Mouse (Mus musculus) lung, postnatal 10 days (tissue): Measurements from ENCODE around the gene Fam71d.
A peak's percentile ranks its signal among the peaks of the same experiment; 100 is the strongest.

Source experiments
- DNase-seq: peaks from one replicate; pipeline ENCODE4 v3.0.0; 2021

Gene Fam71d

GRCm38 (mm10) chr12:78691325-78691724 lies at the start of gene Fam71d:
Fam71d (plus strand) TSS chr12:78691535.
- DNase-seq = peak; percentile 9

GRCm38 (mm10) chr12:78643691-78644090 lies 47.6 kb upstream of the Fam71d start:
- no peak for DNase-seq

GRCm38 (mm10) chr12:78645282-78645681 lies 46.1 kb upstream of the Fam71d start:
- DNase-seq = no peak

GRCm38 (mm10) chr12:78659718-78660304 lies 31.5 kb upstream of the Fam71d start:
- DNase-seq = no peak

DNA sequence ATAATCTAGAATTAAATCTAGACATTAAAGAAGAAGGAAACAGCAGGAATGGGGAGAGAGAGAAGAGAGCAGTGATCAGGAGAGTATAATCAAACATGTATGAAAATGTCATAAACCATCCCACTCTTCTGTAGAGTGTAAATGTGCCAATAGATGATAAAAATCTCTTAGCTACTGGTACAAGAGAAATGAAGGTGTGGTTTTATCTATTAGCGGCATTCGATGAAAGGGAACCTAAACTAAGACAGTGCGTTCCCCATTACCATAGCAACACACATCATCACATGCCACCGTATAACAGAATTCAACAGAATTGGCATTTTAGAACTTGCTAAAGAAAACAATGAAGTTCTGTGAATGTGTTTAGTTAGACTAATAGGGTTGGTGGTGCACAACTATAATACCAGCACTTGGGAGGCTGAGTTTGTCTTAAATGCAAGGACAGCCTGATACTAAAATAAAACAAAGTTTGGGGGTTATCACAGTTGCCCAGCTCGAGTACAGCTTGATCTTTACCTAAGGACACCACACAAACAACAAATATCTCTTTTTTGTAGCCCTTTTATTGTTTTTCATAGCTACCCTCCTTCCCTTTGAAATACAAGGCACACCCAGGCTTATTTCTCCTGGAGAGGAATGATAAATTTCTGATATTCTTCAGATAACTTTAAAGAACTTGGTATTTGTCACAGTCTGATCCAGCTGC lies 13.1 kb upstream of the Fam71d start:
- no peak for DNase-seq

DNA sequence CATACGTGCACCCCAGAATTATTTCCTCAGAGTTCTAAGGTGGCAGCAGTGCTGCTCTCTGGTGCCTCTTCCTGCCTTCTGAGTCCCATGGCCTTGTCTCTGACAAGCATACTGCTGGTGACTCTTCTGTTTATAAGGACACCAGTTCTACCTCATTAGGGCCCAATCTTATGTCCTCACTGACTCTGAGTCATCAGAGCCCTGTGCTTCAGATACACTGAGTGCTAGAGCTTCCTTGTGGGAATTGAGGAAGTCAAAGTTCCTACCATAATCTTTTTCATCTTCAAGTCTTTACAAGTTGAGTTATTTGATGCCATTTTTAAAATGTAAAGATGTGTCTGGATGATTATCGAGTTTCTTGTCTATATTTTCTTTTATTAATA lies 12.5 kb upstream of the Fam71d start:
- no peak for DNase-seq

GRCm38 (mm10) chr12:78681048-78681447 lies 10.3 kb upstream of the Fam71d start:
- DNase-seq = no peak

- DNase-seq = no peak
These were observed 9.1 kb upstream of the Fam71d start for GRCm38 (mm10) chr12:78682279-78682678.

DNA sequence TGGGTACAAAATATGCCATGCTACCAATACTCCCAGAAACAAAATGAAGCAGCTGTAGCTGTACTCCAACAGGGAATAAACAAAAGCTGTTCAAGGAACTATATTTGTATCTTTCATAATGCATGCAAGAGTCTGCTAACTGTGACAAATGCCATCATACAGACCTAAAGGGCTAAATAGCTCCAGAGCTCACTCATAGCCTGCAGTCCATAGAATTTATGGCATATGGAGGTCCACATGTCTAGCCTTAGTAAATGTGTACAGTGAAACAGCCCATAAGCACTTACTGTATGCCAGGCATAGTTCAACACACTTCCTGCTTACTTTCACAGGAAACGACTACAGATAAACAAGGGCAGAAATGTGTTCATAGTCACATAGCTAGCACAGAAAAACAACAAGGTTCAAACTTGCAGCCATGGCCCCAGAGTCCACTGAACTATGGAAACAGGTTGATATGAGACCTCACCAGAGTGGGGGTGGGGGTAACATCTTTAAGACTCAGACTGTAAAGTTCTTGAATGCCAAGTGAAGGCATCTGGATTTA lies 5.6 kb upstream of the Fam71d start:
- DNase-seq = no peak

DNA sequence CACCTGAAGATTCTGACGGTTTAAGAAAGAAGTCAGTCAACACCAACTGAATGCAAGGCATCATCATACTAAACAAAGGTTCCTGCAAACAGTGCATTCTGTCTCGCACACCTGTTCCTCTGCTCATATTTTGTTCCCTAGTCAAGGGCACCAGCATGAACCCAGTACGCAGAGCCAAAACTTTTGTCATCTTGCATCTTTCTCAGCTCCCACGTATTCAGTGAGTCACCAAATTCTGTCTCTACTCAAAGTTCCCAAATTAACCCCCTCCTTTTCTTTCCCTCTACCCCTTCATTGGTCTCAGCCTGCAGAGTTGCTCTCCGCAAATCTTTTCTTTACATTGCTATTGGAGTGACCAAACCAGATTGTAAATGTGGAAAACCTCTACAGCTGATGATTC lies 2.5 kb upstream of the Fam71d start:
- no peak for DNase-seq

- no peak for DNase-seq
These were observed 1.9 kb downstream of the Fam71d start for GRCm38 (mm10) chr12:78693281-78693680.

DNA sequence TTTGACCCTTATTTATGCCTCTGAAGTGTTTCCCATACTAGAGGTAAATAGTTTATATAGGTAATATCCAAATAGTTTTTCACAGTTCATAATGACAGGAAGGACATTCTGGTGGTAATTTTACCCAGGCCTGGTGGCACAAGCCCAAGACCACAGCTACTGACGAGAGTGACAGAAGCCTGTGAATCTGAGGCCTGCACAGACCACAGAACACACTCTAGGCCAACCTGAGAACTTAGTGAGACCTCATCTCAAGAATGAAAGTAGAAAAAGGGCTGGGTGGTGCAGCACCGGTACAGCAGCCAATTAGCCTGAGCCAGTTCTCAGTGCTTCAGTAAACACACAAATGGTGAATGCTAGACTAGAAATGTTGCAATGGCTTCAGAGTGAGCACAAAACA lies 26.4 kb downstream of the Fam71d start:
- no peak for DNase-seq

DNA sequence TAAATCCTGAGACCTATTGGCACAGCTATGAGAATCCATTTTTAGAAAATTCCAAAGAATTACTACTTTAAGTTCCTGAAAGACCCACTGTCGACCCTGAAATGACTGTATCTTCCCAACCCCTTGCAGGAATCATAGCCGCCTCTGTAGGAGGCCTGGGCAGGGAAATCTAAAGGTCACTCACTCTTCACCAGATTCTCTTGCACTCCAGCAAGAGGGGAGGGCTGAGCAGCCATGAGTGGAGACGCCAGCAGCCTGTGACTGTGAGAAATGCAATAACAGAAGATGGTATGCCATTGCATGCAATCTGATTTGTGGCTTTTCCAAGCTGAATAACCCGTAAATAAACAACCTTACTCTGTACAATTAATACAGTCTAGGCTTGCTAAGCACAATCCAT lies 36.4 kb downstream of the Fam71d start:
- DNase-seq = no peak

DNA sequence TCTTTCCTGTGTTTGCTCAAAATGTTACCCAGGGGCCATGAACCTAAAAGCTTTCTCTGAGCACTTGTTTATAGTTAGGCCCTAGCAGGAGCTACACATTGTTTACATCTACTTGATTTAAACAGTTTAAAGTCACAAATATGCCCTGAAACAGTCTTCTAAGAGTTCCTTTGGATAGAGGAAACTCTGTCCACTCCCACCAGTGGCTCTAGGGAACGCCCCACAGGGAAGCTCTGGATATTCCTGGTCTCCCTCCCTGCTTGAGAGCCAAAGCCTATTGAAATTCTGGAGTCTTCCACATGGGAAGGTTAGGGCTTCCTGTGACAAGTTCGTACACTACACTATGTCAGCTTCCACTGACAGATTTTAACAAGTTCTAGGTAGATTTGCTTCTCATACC lies 48.3 kb downstream of the Fam71d start:
- no peak for DNase-seq

- no peak for DNase-seq
These were observed 49.0 kb downstream of the Fam71d start for GRCm38 (mm10) chr12:78740289-78740688.

- no peak for DNase-seq
These were observed 54.9 kb downstream of the Fam71d start for GRCm38 (mm10) chr12:78746226-78746625.

- no peak for DNase-seq
These were observed 56.1 kb downstream of the Fam71d start for GRCm38 (mm10) chr12:78747406-78747805.

GRCm38 (mm10) chr12:78748113-78748512 lies 56.8 kb downstream of the Fam71d start:
- DNase-seq = no peak

- DNase-seq = peak; percentile 98
These were observed 57.4 kb downstream of the Fam71d start, which contains the start of gene Mpp5 for GRCm38 (mm10) chr12:78748557-78749377. Mpp5 (plus strand) TSS chr12:78748907.

GRCm38 (mm10) chr12:78749378-78749801 lies 58.1 kb downstream of the Fam71d start:
- DNase-seq = peak; percentile 74

DNA sequence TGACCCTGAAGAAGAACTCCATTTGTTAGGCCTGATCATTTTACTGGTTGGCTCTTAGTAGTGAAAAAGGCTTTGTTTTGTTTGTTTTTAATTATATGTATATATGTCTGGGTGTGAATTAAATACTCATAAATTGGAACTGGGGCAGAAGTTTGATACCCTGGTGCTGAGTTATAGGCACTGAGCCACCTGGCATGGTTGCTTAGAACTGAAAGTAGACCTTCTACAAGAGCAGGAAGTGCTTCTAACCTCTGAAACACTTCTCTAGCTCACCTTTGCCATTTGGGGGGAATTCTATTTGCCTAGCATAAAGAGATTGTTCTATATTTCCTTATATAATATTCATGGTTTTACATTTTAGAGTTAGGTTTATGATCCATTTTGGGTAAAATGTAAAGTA lies 70.6 kb downstream of the Fam71d start:
- no peak for DNase-seq

DNA sequence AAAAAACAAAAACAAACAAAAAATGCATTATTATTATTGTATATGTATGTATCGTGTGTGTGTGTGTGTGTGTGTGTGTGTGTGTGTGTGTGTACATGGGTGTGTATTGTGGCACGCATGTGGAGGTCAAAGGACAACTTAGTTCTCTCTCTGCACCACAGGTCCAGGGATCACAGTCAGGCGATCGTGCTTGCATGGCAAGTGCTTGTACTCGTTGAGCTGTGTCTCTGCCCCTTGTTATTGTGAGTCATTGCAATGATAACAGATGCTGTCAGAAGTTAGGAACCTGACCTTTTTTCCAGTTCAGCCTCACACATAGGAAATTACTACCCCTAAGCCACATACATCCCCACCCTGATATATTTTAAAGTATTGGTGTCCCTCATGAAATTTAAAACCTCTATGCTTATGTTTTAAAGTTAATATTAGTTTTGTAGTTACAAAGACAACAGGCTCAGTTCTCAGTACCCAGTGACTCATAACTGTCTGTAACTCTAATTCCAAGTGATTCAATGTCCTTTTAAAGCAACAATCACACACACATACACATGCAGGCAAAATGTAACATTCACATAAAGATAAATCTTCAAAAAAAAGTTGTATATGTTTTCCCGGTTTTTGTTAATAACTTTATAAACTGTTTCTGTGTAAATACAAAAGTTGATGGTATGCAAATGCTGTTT lies 77.8 kb downstream of the Fam71d start:
- DNase-seq = no peak

- no peak for DNase-seq
These were observed 81.9 kb downstream of the Fam71d start for GRCm38 (mm10) chr12:78773211-78773610.
